14 mouse cellular contexts compared by ENCODE assay signal in genomic region chr6:117326835-117327775, GRCm38 (mm10).
DNase-seq lines count a peak whose midpoint lies in the region; ATAC-seq and TF ChIP-seq lines count a peak whose summit lies in the region.
"Had no signal": no experiment of that assay in that cellular context is flagged by ENCODE, and none has a peak within 500 bp of the region (broad histone marks: within the 10 kb centered on the region; RNA-seq: fewer than 3 reads in every experiment).

No protein-coding gene starts in this region.

- no peak for TF ChIP-seq EP300 in lung, postnatal 0 days (IDR thresholded peaks at IDR 0.05)

- H3K4me1 ChIP-seq in lung, postnatal 0 days (ENCODE audit: insufficient read depth, low read depth, low read length): no peaks in the 10 kb centered on the region
- no peaks in the 10 kb centered on the region; the same call in 1 of the 2 replicates for H3K4me1 ChIP-seq in liver, embryonic 11.5 days (replicated peaks; ENCODE audit: control insufficient read depth, insufficient read depth, low read length)

- no peaks in the 10 kb centered on the region for H3K27me3 ChIP-seq in lung, postnatal 0 days (replicated peaks; ENCODE audit: insufficient read depth, low read length)
- H3K27me3 ChIP-seq in liver, embryonic 11.5 days (replicated peaks; ENCODE audit: control insufficient read depth, insufficient read depth, low read length): no peaks in the 10 kb centered on the region
- H3K27me3 ChIP-seq: limb, embryonic 12.5 days had no signal

- no peak overlapping the region for H3K4me3 ChIP-seq in lung, postnatal 0 days (ENCODE audit: low read depth, low read length)
- H3K4me3 ChIP-seq in liver, embryonic 11.5 days (ENCODE audit: low read depth, low read length): no peak overlapping the region
- H3K4me3 ChIP-seq: limb, embryonic 12.5 days had no signal

- no peak for TF ChIP-seq CTCF in lung, postnatal 0 days (IDR thresholded peaks at IDR 0.05)

- H3K27ac ChIP-seq in lung, postnatal 0 days (ENCODE audit: low read length): no peak overlapping the region
- H3K27ac ChIP-seq in liver, embryonic 11.5 days (ENCODE audit: low read depth, low read length): no peak overlapping the region
- H3K27ac ChIP-seq: limb, embryonic 12.5 days had no signal

- H3K4me2 ChIP-seq in lung, postnatal 0 days (replicated peaks; ENCODE audit: low read depth, low read length): no peak overlapping the region
- H3K4me2 ChIP-seq in liver, embryonic 11.5 days: no peak overlapping the region
- H3K4me2 ChIP-seq: limb, embryonic 12.5 days had no signal

- H3K9me3 ChIP-seq in lung, postnatal 0 days (ENCODE audit: low read length): no peaks in the 10 kb centered on the region
- no peaks in the 10 kb centered on the region for H3K9me3 ChIP-seq in liver, embryonic 11.5 days (ENCODE audit: control insufficient read depth, low read length)
- H3K9me3 ChIP-seq: limb, embryonic 12.5 days had no signal

- H3K36me3 ChIP-seq in lung, postnatal 0 days (ENCODE audit: insufficient read depth, low read length): no peaks in the 10 kb centered on the region
- H3K36me3 ChIP-seq in liver, embryonic 11.5 days (ENCODE audit: control insufficient read depth, insufficient read depth, low read length): no peaks in the 10 kb centered on the region
- H3K36me3 ChIP-seq: limb, embryonic 12.5 days had no signal

- no peak overlapping the region for H3K9ac ChIP-seq in lung, postnatal 0 days (replicated peaks; ENCODE audit: low read depth)
- H3K9ac ChIP-seq in liver, embryonic 11.5 days (ENCODE audit: low read depth, low read length): no peak overlapping the region
- H3K9ac ChIP-seq: limb, embryonic 12.5 days had no signal

- peak; percentile 41 for ATAC-seq in lung, postnatal 0 days
- no peak for ATAC-seq in liver, embryonic 11.5 days (replicated peaks; ENCODE audit: low FRiP score)
- ATAC-seq: inflammation-experienced regulatory T-cells, adult 6 months had no signal

- WGBS in lung, postnatal 0 days: 65% methylated on average over 18 of the region's 18 CpGs
- 71% methylated on average over 18 of the region's 18 CpGs for WGBS in liver, embryonic 11.5 days

- DNase-seq in lung, postnatal 0 days (ENCODE audit: low spot score): peak; percentile 31
- no peak for DNase-seq in lung, postnatal 14 days
- DNase-seq in embryo, embryonic 10 days (ENCODE audit: low spot score): peak; percentile 76
- peak; percentile 23 for DNase-seq in forelimb bud, embryonic 11.5 days (ENCODE audit: low read depth, low spot score)
- DNase-seq in mesoderm, embryonic 11.5 days (ENCODE audit: low read depth, low spot score): peak; percentile 58
- no peak for DNase-seq in liver, embryonic 11.5 days (ENCODE audit: low spot score)
- no peak for DNase-seq in urinary bladder, postnatal 25 days (ENCODE audit: low spot score)
- no peak for DNase-seq in natural killer cell, adult 2 months (ENCODE audit: low spot score in 2 of 2)
- DNase-seq: adrenal gland, adult 2 months; cerebellum, adult 8-10 months; kidney, postnatal 4 days; thymus, postnatal 25 days had no signal

Comparison
In these comparisons a context has a peak if more than half of its experiments do, and no peak if none do; other contexts are left out.
1. DNase-seq: peak in lung, postnatal 0 days (single experiment), embryo, embryonic 10 days (single experiment), forelimb bud, embryonic 11.5 days (single experiment) and mesoderm, embryonic 11.5 days (single experiment); none in lung, postnatal 14 days (single experiment), liver, embryonic 11.5 days (single experiment), urinary bladder, postnatal 25 days (single experiment) and natural killer cell, adult 2 months (0 of 2).